Mouse (Mus musculus) lung, postnatal 0 days (tissue): Measurements from ENCODE around the gene Sp1.

Experiments
- CTCF ChIP-seq: IDR thresholded peaks from 2 replicates; pipeline ENCODE4 v1.5.1; 2016; ENCODE audit warnings: antibody characterized with exemption, mild to moderate bottlenecking
- EP300 ChIP-seq: IDR thresholded peaks from 2 replicates; pipeline ENCODE4 v1.6.1; 2016; ENCODE audit warnings: antibody characterized with exemption, mild to moderate bottlenecking, control low read depth

DNA sequence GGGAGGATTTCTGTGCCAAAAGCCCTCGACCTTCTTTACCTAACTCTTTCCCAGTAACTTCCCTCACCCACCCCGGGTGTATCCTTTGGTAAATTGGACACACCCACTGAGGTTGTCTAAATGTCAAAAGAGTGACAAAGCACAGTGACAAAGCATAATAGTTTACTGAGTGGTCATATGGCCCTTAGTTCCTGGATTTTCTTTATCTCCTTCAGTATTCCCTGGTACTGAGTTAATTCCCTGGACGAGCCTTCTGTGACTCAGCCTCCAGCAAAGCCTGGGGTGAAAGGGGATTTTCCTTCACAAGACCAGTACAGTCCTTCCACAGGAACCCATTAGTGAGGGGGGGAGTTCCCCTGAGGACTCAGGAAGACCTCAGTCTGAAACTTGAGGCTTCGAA is 55.0 kb downstream of the Sp1 start:
- TF ChIP-seq EP300 (no peak), CTCF (no peak)
